Mouse (Mus musculus) olfactory bulb, adult 2 months (tissue): ENCODE results near the gene Agrp.

Experiments
- CTCF ChIP-seq: fragments of 200-500 bp; IDR thresholded peaks from 2 replicates; pipeline ENCODE4 v1.5.1; 2012; ENCODE audit warnings: low read depth, mild to moderate bottlenecking, low read length, moderate library complexity; ENCODE audit not compliant: insufficient read depth
- POLR2A ChIP-seq: fragments of 200-500 bp; IDR thresholded peaks from 2 replicates; pipeline ENCODE4 v1.6.1; 2012; ENCODE audit warnings: mild to moderate bottlenecking, low read depth, low read length, moderate library complexity; ENCODE audit not compliant: insufficient read depth

GRCm38 (mm10) chr8:105686551-105686950 lies 49.4 kb upstream of the Agrp start:
- TF ChIP-seq POLR2A (no peak), CTCF (no peak)
